Mouse (Mus musculus) testis, adult 2 months (tissue): Measurements from ENCODE around the gene Pld1.

Experiments used
- CTCF ChIP-seq: fragments of 200-500 bp; IDR thresholded peaks from 2 replicates; pipeline ENCODE4 v1.5.1; 2012; ENCODE audit warnings: low read depth, mild to moderate bottlenecking, inconsistent platforms, low read length, moderate library complexity; ENCODE audit not compliant: control insufficient read depth, insufficient read depth, insufficient replicate concordance
- POLR2A ChIP-seq: fragments of 200-500 bp; IDR thresholded peaks from 2 replicates; pipeline ENCODE4 v1.6.1; 2012; ENCODE audit warnings: low read depth, mild to moderate bottlenecking, inconsistent platforms, low read length, moderate library complexity; ENCODE audit not compliant: control insufficient read depth

DNA sequence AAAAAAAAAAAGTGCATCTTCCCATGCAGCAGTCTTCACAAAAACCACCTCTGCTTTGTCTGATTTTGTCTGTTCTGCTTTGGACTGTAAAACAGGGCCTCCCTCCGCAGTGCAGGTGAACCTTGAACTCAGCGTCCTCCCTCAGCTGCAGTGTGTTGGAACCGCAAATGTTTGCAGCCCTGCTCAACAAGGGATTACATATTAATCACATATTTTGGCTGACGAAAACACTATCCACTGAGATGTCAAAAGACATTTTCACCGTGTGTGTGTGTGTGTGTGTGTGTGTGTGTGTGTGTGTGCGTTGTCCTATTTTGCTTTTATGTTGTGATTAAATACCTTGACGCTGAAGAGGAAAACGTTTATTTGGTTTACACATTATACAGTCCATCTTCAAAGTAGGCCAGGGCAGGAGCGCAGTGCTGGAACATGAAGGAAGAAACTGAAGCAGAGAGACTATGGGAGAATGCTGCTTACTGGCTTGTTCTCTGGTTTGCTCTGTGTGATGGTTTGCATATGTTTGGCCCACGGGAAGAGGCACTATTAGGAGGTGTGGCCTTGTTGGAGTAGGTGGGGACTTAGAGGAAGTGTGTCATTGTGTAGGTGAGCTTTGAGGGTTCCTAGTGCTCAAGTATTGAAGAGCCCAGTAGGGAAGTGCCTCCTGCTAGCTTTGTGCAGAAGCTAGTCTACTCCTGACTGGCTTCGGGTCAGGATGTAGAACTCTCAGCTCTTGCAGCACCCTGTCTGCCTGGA is 17.1 kb upstream of the Pld1 start:
- no peak for TF ChIP-seq CTCF
- no peak for TF ChIP-seq POLR2A
